Mouse (Mus musculus) layer of hippocampus, adult 9-10 months (tissue): ENCODE data around the gene Tsga10.
"Not testable (repeated sequence)": the region's sequence is repeated elsewhere in the genome, so short reads cannot be mapped to it uniquely, and the experiment has no call there.

Experiments
- DNase-seq: peaks from one replicate; pipeline ENCODE4 v3.0.0; 2022; ENCODE audit warnings: low spot score

Tsga10 gene

DNA sequence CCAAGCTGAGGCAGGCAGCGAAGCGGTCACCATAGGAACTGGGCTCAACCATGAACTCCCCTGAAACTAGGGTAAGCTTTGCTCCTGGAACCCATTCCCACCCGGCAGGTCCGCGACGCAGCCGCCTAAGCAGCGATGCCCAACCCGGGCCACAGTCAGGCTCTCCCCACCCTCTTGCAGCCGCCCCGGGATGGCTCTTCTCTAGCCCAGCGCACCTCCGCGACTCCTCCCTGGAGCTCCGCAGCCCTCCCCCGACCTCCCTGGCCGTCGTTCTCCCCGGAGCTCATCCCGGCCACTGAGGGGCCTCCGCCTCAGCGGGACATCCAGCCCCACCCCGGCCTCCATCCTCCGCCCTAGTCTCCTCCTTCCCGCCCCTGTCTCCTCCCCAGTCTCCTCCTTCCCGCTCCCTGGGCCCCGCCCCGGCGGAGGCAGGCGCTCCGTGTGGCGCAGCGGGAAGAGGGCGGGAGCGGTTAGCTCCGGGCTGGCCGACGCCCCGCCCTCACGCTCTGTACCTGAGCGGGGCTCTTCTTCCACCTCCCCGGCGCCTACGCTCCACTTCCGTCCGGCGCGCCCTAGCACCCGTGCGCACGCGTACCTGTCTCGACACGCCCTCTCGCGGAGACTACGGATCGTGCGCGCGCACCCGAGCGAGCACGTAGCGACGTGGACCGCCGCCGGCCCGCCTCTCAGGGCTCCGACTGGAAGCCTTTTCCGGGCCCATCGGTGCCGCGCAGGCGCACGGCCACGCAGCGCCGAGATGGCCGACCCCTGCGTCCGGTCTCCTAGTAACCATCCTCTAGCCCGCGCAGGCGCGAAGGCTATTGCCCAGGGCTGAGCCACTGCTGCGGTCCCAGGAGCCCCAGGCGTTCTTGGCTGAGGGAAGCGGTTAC lies 1.5 kb downstream of the Tsga10 start:
- DNase-seq = peak; percentile 95

GRCm38 (mm10) chr1:37850696-37851095 lies 15.5 kb downstream of the Tsga10 start:
- DNase-seq = peak; percentile 12

- no peak for DNase-seq
Observed at GRCm38 (mm10) chr1:37846878-37847277, 19.4 kb downstream of the Tsga10 start.

DNA sequence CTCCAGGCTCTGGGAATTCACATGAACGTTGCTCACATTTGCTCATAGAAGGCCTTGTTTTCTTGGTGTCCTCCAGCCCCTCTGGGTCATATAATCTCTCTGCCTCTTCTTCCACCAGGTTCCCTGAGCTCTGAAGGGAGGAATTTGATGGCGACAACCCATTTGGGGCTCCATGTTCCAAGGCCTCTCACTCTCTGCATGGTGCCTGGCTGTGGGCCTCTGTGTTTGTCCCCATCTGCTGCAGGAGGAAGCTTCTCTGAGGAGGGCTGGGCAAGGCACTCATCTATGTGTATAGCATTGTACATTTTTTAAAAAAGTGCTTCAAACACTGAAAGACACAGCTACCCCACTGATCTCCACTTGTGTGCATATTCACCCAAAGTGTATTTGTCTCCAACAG lies 34.5 kb downstream of the Tsga10 start:
- no peak for DNase-seq

- not testable (repeated sequence) for DNase-seq
Observed at GRCm38 (mm10) chr1:37802291-37802690, 63.9 kb downstream of the Tsga10 start.

- DNase-seq = peak; percentile 4
Observed at GRCm38 (mm10) chr1:37800298-37800697, 65.9 kb downstream of the Tsga10 start.

GRCm38 (mm10) chr1:37799505-37799904 lies 66.7 kb downstream of the Tsga10 start:
- no peak for DNase-seq

- no peak for DNase-seq
Observed at GRCm38 (mm10) chr1:37759407-37759806, 106.8 kb downstream of the Tsga10 start.

DNA sequence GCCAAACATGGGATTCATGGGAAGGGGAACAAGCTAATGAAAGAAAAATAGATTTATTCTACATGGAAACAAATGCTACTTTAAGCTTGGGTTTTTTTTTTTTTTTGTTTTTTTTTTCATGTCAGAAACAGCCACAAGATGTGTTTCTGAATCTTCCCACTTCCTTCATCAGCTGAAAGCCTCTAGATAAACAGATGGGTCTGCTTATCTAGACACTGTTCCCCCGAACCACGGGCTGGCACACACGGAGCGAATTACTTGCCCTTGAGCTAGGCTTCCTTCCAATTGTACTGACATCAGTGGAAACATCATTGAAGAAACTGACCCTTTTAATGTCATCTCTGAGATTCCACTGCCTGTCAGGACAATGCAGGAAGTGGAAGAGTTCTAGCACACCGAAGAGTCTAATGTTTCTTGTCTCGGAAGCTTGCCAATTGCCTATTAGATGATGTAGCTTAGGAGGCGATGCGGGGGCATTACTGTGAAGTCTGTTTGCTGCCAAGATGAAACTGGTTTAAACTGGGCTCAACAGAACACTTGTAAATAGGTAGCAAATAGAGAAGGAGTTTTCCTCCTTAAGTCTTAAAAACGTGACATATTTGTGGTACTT lies 121.5 kb downstream of the Tsga10 start:
- DNase-seq = no peak

GRCm38 (mm10) chr1:37742602-37743270 lies 123.5 kb downstream of the Tsga10 start:
- no peak for DNase-seq

- no peak for DNase-seq
Observed at GRCm38 (mm10) chr1:37742126-37742525, 124.1 kb downstream of the Tsga10 start.

DNA sequence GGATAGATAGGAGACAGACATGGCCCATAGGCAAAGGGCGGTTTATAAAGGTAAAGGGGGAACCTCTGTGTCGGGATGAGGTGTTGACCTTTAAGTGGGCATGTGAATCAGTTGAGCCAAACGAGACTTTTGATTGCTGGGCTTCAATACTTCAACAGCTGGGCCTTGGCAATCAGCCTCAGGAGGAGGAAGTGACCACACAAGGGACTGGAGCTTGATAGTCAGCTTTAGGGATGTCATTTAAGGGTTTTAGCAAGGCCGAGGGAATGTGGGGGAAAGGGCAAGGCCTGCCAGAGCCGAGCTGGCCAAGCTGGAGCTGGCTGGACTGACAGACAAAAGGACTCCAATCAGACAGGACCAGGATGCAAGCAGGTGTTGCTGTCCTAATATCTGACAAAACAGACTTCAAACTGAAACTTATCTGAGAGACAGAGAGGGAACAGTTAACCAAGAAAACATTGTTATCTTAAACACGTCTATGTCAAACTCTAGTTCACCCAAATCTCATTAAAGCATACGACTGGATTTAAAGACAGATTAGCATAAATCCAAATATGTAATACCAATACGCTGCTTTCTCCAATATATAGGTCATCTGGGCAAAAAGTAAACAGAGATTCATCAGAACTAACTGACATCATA lies 125.9 kb downstream of the Tsga10 start:
- DNase-seq = no peak

DNA sequence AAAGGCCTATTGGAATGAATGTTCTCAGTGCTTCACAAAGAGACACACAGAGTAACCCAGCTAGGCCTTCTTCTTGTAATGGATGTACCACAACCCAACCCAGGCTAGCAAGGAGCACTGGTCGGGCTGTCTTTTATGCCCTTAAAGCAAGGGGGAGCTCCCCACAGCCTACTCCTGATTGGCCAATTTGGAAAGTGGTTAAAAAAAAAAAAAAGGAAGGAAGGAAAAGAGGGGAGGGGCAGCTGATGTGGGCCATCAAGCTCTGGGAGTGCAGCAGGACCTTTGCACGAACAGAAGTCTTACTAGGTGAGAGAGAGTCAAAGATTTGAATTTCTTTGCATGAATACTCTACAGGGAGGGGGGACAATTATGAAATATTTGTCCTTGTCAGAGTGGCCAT lies 127.3 kb downstream of the Tsga10 start:
- DNase-seq = no peak

DNA sequence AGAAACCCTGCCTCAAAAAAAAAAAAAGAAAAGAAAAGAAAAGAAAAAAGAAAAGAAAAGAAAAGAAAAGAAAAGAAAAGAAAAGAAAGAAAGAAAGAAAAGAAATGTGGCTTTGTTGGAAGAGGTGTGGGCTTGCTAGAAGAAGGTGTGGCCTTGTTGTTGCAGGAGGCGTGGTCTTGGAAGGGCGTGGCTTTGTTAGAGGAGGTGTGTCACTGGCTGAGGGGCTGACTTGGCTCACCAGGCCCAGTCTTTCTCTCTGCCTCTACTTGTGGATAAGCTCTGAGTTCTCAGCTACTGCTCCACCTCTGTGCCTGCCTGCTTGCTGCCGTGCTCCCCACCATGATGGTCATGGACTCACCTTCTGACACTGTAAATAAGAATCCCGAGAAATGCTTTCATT lies 129.2 kb downstream of the Tsga10 start:
- no peak for DNase-seq

GRCm38 (mm10) chr1:37735932-37736331 lies 130.3 kb downstream of the Tsga10 start:
- DNase-seq = no peak

DNA sequence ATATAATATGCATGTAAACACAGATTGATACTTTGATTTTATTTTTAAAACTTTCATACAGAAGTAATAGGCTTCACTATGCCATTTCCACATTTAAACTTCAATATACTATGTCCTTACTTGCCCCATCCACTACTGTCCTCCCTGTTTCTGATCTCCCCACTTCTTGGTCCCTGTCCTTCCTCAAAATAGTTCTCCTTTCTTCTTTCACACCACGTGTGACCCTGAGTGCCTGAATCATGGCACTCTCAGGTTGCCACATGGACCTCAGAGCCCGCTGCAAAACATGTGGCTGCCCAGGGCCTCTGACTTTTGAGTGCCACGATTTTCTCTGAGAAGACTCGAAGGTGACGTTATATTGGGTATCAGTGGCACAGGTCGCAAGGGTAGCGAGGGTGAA lies 131.4 kb downstream of the Tsga10 start:
- DNase-seq = no peak

DNA sequence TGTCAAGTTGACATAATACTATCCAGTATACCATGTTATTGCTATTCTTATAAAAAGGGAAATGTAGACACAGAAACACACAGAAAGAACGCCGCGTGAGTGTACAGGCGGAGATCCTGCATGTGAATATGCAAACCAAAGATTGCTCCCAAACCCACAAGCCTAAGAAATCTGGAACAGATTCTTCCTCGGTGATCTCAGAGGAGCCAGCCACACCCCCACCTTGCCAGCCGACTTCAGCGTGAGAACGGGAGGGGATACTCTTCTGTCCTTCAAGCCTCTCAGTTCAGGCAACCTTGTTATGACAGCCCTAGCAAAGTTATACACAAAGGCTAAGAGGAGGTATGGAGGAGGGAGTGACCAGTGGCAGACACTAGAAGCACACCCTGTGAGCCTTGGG lies 136.9 kb downstream of the Tsga10 start:
- no peak for DNase-seq

DNA sequence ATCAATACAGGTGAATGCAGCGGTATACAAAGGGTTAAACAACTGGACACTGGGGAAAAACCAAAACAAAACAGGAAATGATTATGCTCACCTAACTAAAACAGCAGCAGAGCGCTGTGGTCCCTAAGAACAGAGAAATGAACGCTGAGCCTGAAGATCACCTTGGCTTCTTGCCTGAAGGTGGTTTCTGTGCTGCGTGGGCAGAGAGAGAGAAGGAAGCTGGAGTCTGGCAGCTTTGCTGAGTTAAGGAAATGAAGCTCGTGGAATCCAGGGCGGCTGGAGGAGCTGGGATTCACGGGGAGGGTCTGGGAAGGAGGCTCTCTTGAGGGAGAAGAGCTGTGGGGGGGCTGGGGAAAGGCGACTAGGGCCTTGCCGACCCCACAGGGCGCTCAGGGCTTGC lies 138.2 kb downstream of the Tsga10 start:
- no peak for DNase-seq

DNA sequence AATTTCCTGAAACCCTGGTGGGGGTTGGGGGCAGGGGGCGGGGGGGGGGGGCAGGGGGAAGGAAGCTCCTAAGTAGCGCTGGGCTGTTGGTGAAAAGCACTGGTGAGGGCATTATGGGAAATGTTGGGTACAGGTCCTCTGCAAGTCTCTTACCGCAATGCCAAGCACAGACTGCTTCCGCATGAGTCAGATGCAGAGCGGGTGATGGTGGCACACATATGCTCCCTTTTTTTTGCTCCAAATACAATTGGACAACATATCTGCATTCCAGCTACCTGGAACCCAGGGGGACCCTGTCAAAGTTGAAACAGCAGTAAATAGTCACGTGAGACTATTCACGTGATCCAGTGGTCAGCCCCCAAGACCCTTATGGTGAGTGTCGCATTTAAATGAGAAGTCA lies 139.0 kb downstream of the Tsga10 start:
- no peak for DNase-seq

GRCm38 (mm10) chr1:37726426-37726825 lies 139.8 kb downstream of the Tsga10 start:
- no peak for DNase-seq

DNA sequence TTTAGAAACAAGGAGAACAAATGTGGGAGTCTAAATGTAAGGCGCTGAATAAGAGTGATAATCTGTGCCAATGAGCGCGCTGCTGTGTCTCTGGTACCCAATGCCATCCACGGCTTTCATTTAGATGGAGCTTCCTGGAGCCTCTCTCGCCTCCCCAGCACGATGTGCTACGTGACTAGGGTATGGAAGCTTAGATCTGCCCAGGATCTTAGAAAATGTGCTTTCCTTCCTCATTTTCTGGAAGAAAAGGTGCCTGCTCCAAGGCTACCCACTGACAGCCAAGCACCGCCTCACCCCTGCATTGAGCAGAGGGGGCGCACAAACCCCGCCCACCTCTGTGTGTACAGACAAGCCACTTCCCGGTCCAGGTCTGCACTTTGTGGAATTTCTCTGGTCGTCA lies 140.3 kb downstream of the Tsga10 start:
- no peak for DNase-seq

- DNase-seq = no peak
Observed at GRCm38 (mm10) chr1:37721092-37721491, 145.1 kb downstream of the Tsga10 start.
